Mouse (Mus musculus) limb, embryonic 14.5 days (tissue): ENCODE measurements around the gene Pax8. TPM values are rescaled to one million over a fixed set of nuclear protein-coding genes. Genes with fewer than 3 reads are reported as not detected.

ENCODE experiments used
- ATAC-seq: fragments of 200-750 bp; cut with Nextera tagmentation; 2 replicates; pipeline ENCODE4 v1.8.0; 2017; ENCODE audit warnings: low read depth, moderate number of reproducible peaks, moderate TSS enrichment; ENCODE audit not compliant: low FRiP score
- DNase-seq: peaks from one replicate; pipeline ENCODE4 v3.0.0-alpha.2; 2015; ENCODE audit warnings: low spot score
- H3K27ac ChIP-seq: fragments of 300-500 bp; sonication (generic); replicated peaks from 2 replicates; pipeline ENCODE4 v1.5.1; 2014; ENCODE audit warnings: low read depth, mild to moderate bottlenecking, low read length, moderate library complexity, mixed read lengths
- H3K27me3 ChIP-seq: fragments of 300-500 bp; sonication (generic); 2 replicates; pipeline ENCODE4 v1.6.1; 2014; ENCODE audit warnings: low read length, mixed read lengths; ENCODE audit not compliant: control insufficient read depth, insufficient read depth
- H3K36me3 ChIP-seq: fragments of 300-500 bp; sonication (generic); 2 replicates; pipeline ENCODE4 v1.6.1; 2014; ENCODE audit warnings: mild to moderate bottlenecking, low read length, moderate library complexity, mixed read lengths; ENCODE audit not compliant: control insufficient read depth, insufficient read depth
- H3K4me1 ChIP-seq: fragments of 300-500 bp; sonication (generic); 2 replicates; pipeline ENCODE4 v1.6.1; 2014; ENCODE audit warnings: antibody characterized with exemption, low read length, mixed read lengths; ENCODE audit not compliant: control insufficient read depth, insufficient read depth
- H3K4me2 ChIP-seq: fragments of 300-500 bp; sonication (generic); replicated peaks from 2 replicates; pipeline ENCODE4 v1.6.1; 2014; ENCODE audit warnings: low read depth, mild to moderate bottlenecking, low read length, moderate library complexity; ENCODE audit not compliant: severe bottlenecking
- H3K4me3 ChIP-seq: fragments of 300-500 bp; sonication (generic); replicated peaks from 2 replicates; pipeline ENCODE4 v1.5.1; 2014; ENCODE audit warnings: low read length
- H3K9ac ChIP-seq: fragments of 300-500 bp; sonication (generic); 2 replicates; pipeline ENCODE4 v1.6.1; 2014; ENCODE audit warnings: mild to moderate bottlenecking, low read depth, low read length, moderate library complexity; ENCODE audit not compliant: severe bottlenecking
- H3K9me3 ChIP-seq: fragments of 300-500 bp; sonication (generic); 2 replicates; pipeline ENCODE4 v1.6.1; 2016; ENCODE audit warnings: low read length; ENCODE audit not compliant: control insufficient read depth
- POLR2A ChIP-seq: fragments of 200-500 bp; IDR thresholded peaks from 2 replicates; pipeline ENCODE4 v1.8.0; 2012; ENCODE audit warnings: inconsistent platforms, mild to moderate bottlenecking, moderate library complexity, borderline replicate concordance; ENCODE audit not compliant: insufficient read depth, insufficient read length; ENCODE audit errors: extremely low read depth
- WGBS: fragments of 180-500 bp; shearing (Covaris S2); extraction: QIAGEN DNeasy Blood & Tissue Kit; methylation state at CpG from one replicate; pipeline ENCODE4 v1.1.7; 2014; 5-methylcytosine and 5-hydroxymethylcytosine counted together
- polyA plus RNA-seq, 2 experiments: library from polyadenylated mRNA; depleted of rRNA in 1 of 2; stranded (reverse) in 1 of 2; unstranded in 1 of 2; fragments of >200 nt; fragmentation: Nextera tagmentation in 1 of 2; extraction: Ambion mirVana in 1 of 2; gene quantifications; 2 replicates each; pipeline versions ENCODE4 v1.2.1 to v1.2.3; 2012 to 2014

Pax8 gene
- polyA plus RNA-seq, 2 experiments = not detected

DNA sequence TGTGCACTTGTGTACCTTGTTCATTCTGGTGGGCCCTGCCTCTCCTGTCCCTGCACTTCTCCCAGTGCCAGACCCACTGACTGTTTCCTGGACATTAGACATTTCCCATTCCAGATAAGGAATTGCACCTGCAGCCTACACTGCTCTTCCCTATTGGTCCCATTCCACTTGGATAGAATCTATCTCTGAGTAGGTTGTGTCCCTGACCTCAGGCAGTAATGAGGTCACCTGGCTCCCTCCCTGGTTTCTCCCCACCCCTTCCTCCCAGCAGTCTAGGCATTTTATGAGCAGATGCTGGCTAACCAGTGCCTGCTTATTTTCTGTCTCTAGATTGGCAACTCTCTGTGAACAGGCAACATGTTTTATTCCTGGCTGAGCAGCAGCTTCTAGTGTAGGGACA is 91.0 kb downstream of the Pax8 start:
- Histone ChIP-seq H3K27ac (no peak overlapping the region), H3K4me2 (no peak overlapping the region), H3K27me3 (no peaks in the 10 kb centered on the region), H3K9ac (no peak overlapping the region), H3K4me1 (peaks cover 4% of the 10 kb centered on the region; the same call in 1 of the 2 replicates), H3K36me3 (no peaks in the 10 kb centered on the region), H3K9me3 (no peaks in the 10 kb centered on the region), H3K4me3 (no peak overlapping the region)
- ATAC-seq (no peak), DNase-seq (no peak)
- TF ChIP-seq POLR2A = no peak

DNA sequence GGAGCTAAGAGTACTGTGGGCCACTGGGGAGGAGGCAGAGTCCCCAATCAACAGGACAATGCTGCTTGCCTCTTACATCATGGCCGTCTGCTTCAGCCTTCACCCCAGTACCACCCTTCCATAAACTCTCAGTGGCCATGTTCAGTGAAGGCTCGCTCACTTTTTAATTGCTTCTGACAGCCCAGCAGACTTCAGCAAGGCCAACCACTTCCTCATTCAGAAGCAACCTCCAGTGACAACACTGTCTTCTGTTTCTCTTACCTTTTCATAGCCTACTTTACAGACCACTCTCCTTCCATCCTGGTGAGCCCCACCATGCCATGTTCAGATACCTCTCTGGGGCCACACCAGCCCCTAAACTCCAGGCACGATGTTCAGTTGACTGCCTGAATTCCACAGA is 91.8 kb downstream of the Pax8 start:
- Histone ChIP-seq H3K4me3 (no peak overlapping the region), H3K36me3 (no peaks in the 10 kb centered on the region), H3K4me1 (peaks cover 4% of the 10 kb centered on the region; the same call in 1 of the 2 replicates), H3K9ac (no peak overlapping the region), H3K27ac (no peak overlapping the region), H3K27me3 (no peaks in the 10 kb centered on the region), H3K9me3 (no peaks in the 10 kb centered on the region), H3K4me2 (no peak overlapping the region)
- ATAC-seq = no peak
- no peak for DNase-seq
- WGBS = 75% methylated on average over 3 of the region's 3 CpGs
- TF ChIP-seq POLR2A = no peak

- no peak for DNase-seq
Measured at GRCm38 (mm10) chr2:24382456-24383230, 92.8 kb downstream of the Pax8 start.

DNA sequence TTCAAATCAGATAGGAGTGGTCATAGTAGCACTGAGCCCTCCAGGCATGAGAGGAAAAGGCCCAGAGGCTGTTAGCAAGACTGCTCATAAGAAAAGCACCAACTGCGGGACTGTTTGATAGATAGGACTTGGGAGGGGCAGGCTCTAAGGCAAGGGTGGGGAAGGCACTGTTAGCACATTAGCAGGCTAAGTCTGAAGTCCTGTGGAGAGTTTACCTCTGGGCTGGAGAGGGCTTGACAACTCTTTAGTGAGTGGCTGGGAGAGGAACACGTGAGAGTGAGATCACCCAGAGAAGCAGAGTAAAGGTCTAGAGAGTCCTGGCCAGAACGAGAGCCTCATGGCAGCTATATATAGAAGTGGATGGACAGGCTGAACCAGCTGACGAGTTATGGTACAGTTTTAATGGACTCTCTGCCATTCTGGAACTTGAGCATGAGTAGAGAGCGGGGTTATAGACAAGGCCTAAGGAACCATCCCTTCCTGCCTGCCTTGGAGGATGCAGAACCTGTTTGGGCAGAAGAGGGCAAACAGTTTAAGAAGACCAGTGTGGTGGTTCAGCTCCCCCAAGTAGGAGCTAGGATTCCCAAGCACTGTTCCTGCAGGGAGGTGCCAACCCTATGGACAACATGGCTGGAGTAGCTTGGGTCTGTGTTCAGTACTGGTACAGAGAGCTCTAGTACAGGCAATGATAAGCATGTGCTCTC is 96.5 kb downstream of the Pax8 start:
- Histone ChIP-seq H3K9me3 (no peaks in the 10 kb centered on the region), H3K27me3 (no peaks in the 10 kb centered on the region), H3K4me1 (no peaks in the 10 kb centered on the region), H3K4me3 (no peak overlapping the region), H3K4me2 (no peak overlapping the region), H3K9ac (no peak overlapping the region), H3K36me3 (no peaks in the 10 kb centered on the region), H3K27ac (no peak overlapping the region)
- 64% methylated on average over 5 of the region's 5 CpGs for WGBS
- DNase-seq (no peak), ATAC-seq (no peak)
- no peak for TF ChIP-seq POLR2A

More at GRCm38 (mm10) chr2:24382456-24383230, 92.8 kb downstream of the Pax8 start:
- no peak overlapping the region for H3K27ac ChIP-seq
- 80% methylated on average over 9 of the region's 9 CpGs for WGBS
- no peak for ATAC-seq
- no peak for TF ChIP-seq POLR2A
- no peak overlapping the region for H3K4me3 ChIP-seq
- H3K4me2 ChIP-seq = no peak overlapping the region
- no peaks in the 10 kb centered on the region for H3K27me3 ChIP-seq
- H3K9me3 ChIP-seq = no peaks in the 10 kb centered on the region
- H3K9ac ChIP-seq = no peak overlapping the region
- H3K36me3 ChIP-seq = no peaks in the 10 kb centered on the region
- peaks cover 4% of the 10 kb centered on the region; the same call in 1 of the 2 replicates for H3K4me1 ChIP-seq

Other genes with a start within 250 kb of the Pax8 start
- 2.0 and 2.1 TPM in 2 replicates for gene Il1f5, start 198.6 kb downstream of the Pax8 start, polyA plus RNA-seq (2012; rRNA removed)
- 5.5 and 6.5 TPM in 2 replicates for gene Il1f5, start 198.6 kb downstream of the Pax8 start, polyA plus RNA-seq (2014; fragmentation: Nextera tagmentation; extraction: Ambion mirVana)
- not detected in 2 replicates for gene Il1f10, start 184.4 kb downstream of the Pax8 start, polyA plus RNA-seq (2012; rRNA removed)
- not detected in 2 replicates for gene Il1f10, start 184.4 kb downstream of the Pax8 start, polyA plus RNA-seq (2014; fragmentation: Nextera tagmentation; extraction: Ambion mirVana)
- gene Il1rn, start 138.7 kb downstream of the Pax8 start, polyA plus RNA-seq (2012; rRNA removed) = 2.8 TPM in 2 replicates
- gene Il1rn, start 138.7 kb downstream of the Pax8 start, polyA plus RNA-seq (2014; fragmentation: Nextera tagmentation; extraction: Ambion mirVana) = 3.1 and 6.6 TPM in 2 replicates
- 3.3 and 3.8 TPM in 2 replicates for gene Psd4, start 108.0 kb downstream of the Pax8 start, polyA plus RNA-seq (2012; rRNA removed)
- 3.9 and 4.5 TPM in 2 replicates for gene Psd4, start 108.0 kb downstream of the Pax8 start, polyA plus RNA-seq (2014; fragmentation: Nextera tagmentation; extraction: Ambion mirVana)